Mouse (Mus musculus): ENCODE data around the gene Vps26a.

Vps26a gene

GRCm38 (mm10) chr10:62486618-62487415, at the start of gene Vps26a:
Vps26a (minus strand) TSS chr10:62486805.
- peak; percentile 98 to 99 for DNase-seq (ENCODE audit: low spot score in 2 of 2)

- DNase-seq (ENCODE audit: low spot score in 2 of 2), result no peak
Observed at GRCm38 (mm10) chr10:62534509-62534908, 47.9 kb upstream of the Vps26a start.

GRCm38 (mm10) chr10:62532832-62533231, 46.2 kb upstream of the Vps26a start:
- DNase-seq (ENCODE audit: low spot score in 2 of 2), result no peak

GRCm38 (mm10) chr10:62530183-62530582, 43.6 kb upstream of the Vps26a start:
- DNase-seq (ENCODE audit: low spot score in 2 of 2), result no peak

- DNase-seq (ENCODE audit: low spot score in 2 of 2), result no peak
Observed at GRCm38 (mm10) chr10:62527351-62527750, 40.7 kb upstream of the Vps26a start, which contains the start of gene Srgn. Srgn (minus strand) TSS chr10:62527451.

GRCm38 (mm10) chr10:62522346-62522950, 35.8 kb upstream of the Vps26a start:
- DNase-seq (ENCODE audit: low spot score in 2 of 2), result no peak

GRCm38 (mm10) chr10:62521763-62522162, 35.2 kb upstream of the Vps26a start:
- no peak for DNase-seq (ENCODE audit: low spot score in 2 of 2)

- no peak for DNase-seq (ENCODE audit: low spot score in 2 of 2)
Observed at GRCm38 (mm10) chr10:62520911-62521310, 34.3 kb upstream of the Vps26a start.

GRCm38 (mm10) chr10:62517511-62517910, 30.9 kb upstream of the Vps26a start:
- no peak for DNase-seq (ENCODE audit: low spot score in 2 of 2)

GRCm38 (mm10) chr10:62512855-62513254, 26.2 kb upstream of the Vps26a start:
- DNase-seq (ENCODE audit: low spot score in 2 of 2), result no peak

- DNase-seq (ENCODE audit: low spot score in 2 of 2), result no peak
Observed at GRCm38 (mm10) chr10:62511528-62511927, 24.9 kb upstream of the Vps26a start.

GRCm38 (mm10) chr10:62509032-62509656, 22.5 kb upstream of the Vps26a start:
- no peak for DNase-seq (ENCODE audit: low spot score in 2 of 2)

- DNase-seq (ENCODE audit: low spot score in 2 of 2), result no peak
Observed at GRCm38 (mm10) chr10:62508459-62508858, 21.9 kb upstream of the Vps26a start.

GRCm38 (mm10) chr10:62507591-62508308, 21.1 kb upstream of the Vps26a start:
- DNase-seq (ENCODE audit: low spot score in 2 of 2), result peak in 1 of 2 experiments; percentile 25

GRCm38 (mm10) chr10:62507071-62507470, 20.5 kb upstream of the Vps26a start:
- DNase-seq (ENCODE audit: low spot score in 2 of 2), result no peak

- DNase-seq (ENCODE audit: low spot score in 2 of 2), result no peak
Observed at GRCm38 (mm10) chr10:62506019-62506556, 19.5 kb upstream of the Vps26a start.

- DNase-seq (ENCODE audit: low spot score in 2 of 2), result no peak
Observed at GRCm38 (mm10) chr10:62505224-62505983, 18.8 kb upstream of the Vps26a start.

- DNase-seq (ENCODE audit: low spot score in 2 of 2), result no peak
Observed at GRCm38 (mm10) chr10:62503836-62504628, 17.4 kb upstream of the Vps26a start.

GRCm38 (mm10) chr10:62503353-62503752, 16.7 kb upstream of the Vps26a start:
- DNase-seq (ENCODE audit: low spot score in 2 of 2), result no peak

GRCm38 (mm10) chr10:62501951-62502350, 15.3 kb upstream of the Vps26a start:
- no peak for DNase-seq (ENCODE audit: low spot score in 2 of 2)

Data from urinary bladder, postnatal 4 days (tissue).